Mouse (Mus musculus): ENCODE data around the gene Uxs1. TPM values are rescaled to one million over a fixed set of nuclear protein-coding genes. Genes with fewer than 3 reads are reported as not detected.

The Uxs1 gene
- polyA plus RNA-seq, 1 experiment = 16.3 TPM

GRCm38 (mm10) chr1:43754448-43755312 lies 72.9 kb downstream of the Uxs1 start:
- H3K27ac ChIP-seq (ENCODE audit: insufficient read depth, low read depth, low read length) = no peak overlapping the region
- peaks cover 3% of the 10 kb centered on the region for H3K4me1 ChIP-seq (ENCODE audit: control insufficient read depth, insufficient read depth, low read length)
- no peak overlapping the region for H3K4me3 ChIP-seq (ENCODE audit: insufficient read depth, low read length)
- TF ChIP-seq CTCF (IDR thresholded peaks at IDR 0.05; ENCODE audit: low read depth, low read length) = no peak
- TF ChIP-seq POLR2A (IDR thresholded peaks at IDR 0.05; ENCODE audit: borderline replicate concordance, low read depth, low read length) = no peak

GRCm38 (mm10) chr1:43738519-43738894 lies 89.1 kb downstream of the Uxs1 start:
- no peak overlapping the region for H3K27ac ChIP-seq (ENCODE audit: insufficient read depth, low read depth, low read length)
- H3K4me3 ChIP-seq (ENCODE audit: insufficient read depth, low read length) = no peak overlapping the region
- H3K4me1 ChIP-seq (ENCODE audit: control insufficient read depth, insufficient read depth, low read length) = no peaks in the 10 kb centered on the region
- TF ChIP-seq CTCF (IDR thresholded peaks at IDR 0.05; ENCODE audit: low read depth, low read length) (no peak), POLR2A (IDR thresholded peaks at IDR 0.05; ENCODE audit: borderline replicate concordance, low read depth, low read length) (no peak)

GRCm38 (mm10) chr1:43737812-43738518 lies 89.6 kb downstream of the Uxs1 start:
- TF ChIP-seq CTCF (IDR thresholded peaks at IDR 0.05; ENCODE audit: low read depth, low read length) (no peak), POLR2A (IDR thresholded peaks at IDR 0.05; ENCODE audit: borderline replicate concordance, low read depth, low read length) (no peak)
- H3K4me1 ChIP-seq (ENCODE audit: control insufficient read depth, insufficient read depth, low read length) = no peaks in the 10 kb centered on the region
- no peak overlapping the region for H3K27ac ChIP-seq (ENCODE audit: insufficient read depth, low read depth, low read length)
- no peak overlapping the region for H3K4me3 ChIP-seq (ENCODE audit: insufficient read depth, low read length)

- TF ChIP-seq CTCF (IDR thresholded peaks at IDR 0.05; ENCODE audit: low read depth, low read length) (no peak), POLR2A (IDR thresholded peaks at IDR 0.05; ENCODE audit: borderline replicate concordance, low read depth, low read length) (no peak)
- H3K4me3 ChIP-seq (ENCODE audit: insufficient read depth, low read length) = no peak overlapping the region
- H3K27ac ChIP-seq (ENCODE audit: insufficient read depth, low read depth, low read length) = no peak overlapping the region
Measured at GRCm38 (mm10) chr1:43732657-43733056, 94.9 kb downstream of the Uxs1 start.

GRCm38 (mm10) chr1:43732100-43732499 lies 95.5 kb downstream of the Uxs1 start:
- H3K4me1 ChIP-seq (ENCODE audit: control insufficient read depth, insufficient read depth, low read length) = no peaks in the 10 kb centered on the region
- H3K27ac ChIP-seq (ENCODE audit: insufficient read depth, low read depth, low read length) = no peak overlapping the region
- H3K4me3 ChIP-seq (ENCODE audit: insufficient read depth, low read length) = no peak overlapping the region
- no peak for TF ChIP-seq POLR2A (IDR thresholded peaks at IDR 0.05; ENCODE audit: borderline replicate concordance, low read depth, low read length)
- TF ChIP-seq CTCF (IDR thresholded peaks at IDR 0.05; ENCODE audit: low read depth, low read length) = no peak

More at GRCm38 (mm10) chr1:43732657-43733056, 94.9 kb downstream of the Uxs1 start:
- H3K4me1 ChIP-seq (ENCODE audit: control insufficient read depth, insufficient read depth, low read length) = no peaks in the 10 kb centered on the region

GRCm38 (mm10) chr1:43730491-43730924 lies 97.1 kb downstream of the Uxs1 start, which contains the start of gene 1500015O10Rik:
Gene 1500015O10Rik, plus strand, starts transcription at chr1:43730602.
- Histone ChIP-seq H3K4me3 (ENCODE audit: insufficient read depth, low read length) (no peak within 1 kb of the TSS), H3K4me1 (ENCODE audit: control insufficient read depth, insufficient read depth, low read length) (no peaks in the 10 kb centered on the region), H3K27ac (ENCODE audit: insufficient read depth, low read depth, low read length) (no peak within 1 kb of the TSS)
- TF ChIP-seq CTCF (IDR thresholded peaks at IDR 0.05; ENCODE audit: low read depth, low read length) (no peak), POLR2A (IDR thresholded peaks at IDR 0.05; ENCODE audit: borderline replicate concordance, low read depth, low read length) (no peak)

- no peak for TF ChIP-seq POLR2A (IDR thresholded peaks at IDR 0.05; ENCODE audit: borderline replicate concordance, low read depth, low read length)
- TF ChIP-seq CTCF (IDR thresholded peaks at IDR 0.05; ENCODE audit: low read depth, low read length) = no peak
- H3K27ac ChIP-seq (ENCODE audit: insufficient read depth, low read depth, low read length) = no peak overlapping the region
- H3K4me3 ChIP-seq (ENCODE audit: insufficient read depth, low read length) = no peak overlapping the region
- no peaks in the 10 kb centered on the region for H3K4me1 ChIP-seq (ENCODE audit: control insufficient read depth, insufficient read depth, low read length)
Measured at GRCm38 (mm10) chr1:43722459-43722858, 105.1 kb downstream of the Uxs1 start.

GRCm38 (mm10) chr1:43718793-43719192 lies 108.8 kb downstream of the Uxs1 start:
- TF ChIP-seq POLR2A (IDR thresholded peaks at IDR 0.05; ENCODE audit: borderline replicate concordance, low read depth, low read length) = no peak
- TF ChIP-seq CTCF (IDR thresholded peaks at IDR 0.05; ENCODE audit: low read depth, low read length) = no peak
- H3K27ac ChIP-seq (ENCODE audit: insufficient read depth, low read depth, low read length) = no peak overlapping the region
- H3K4me3 ChIP-seq (ENCODE audit: insufficient read depth, low read length) = no peak overlapping the region
- no peaks in the 10 kb centered on the region for H3K4me1 ChIP-seq (ENCODE audit: control insufficient read depth, insufficient read depth, low read length)

GRCm38 (mm10) chr1:43717967-43718366 lies 109.6 kb downstream of the Uxs1 start:
- H3K4me3 ChIP-seq (ENCODE audit: insufficient read depth, low read length) = no peak overlapping the region
- H3K4me1 ChIP-seq (ENCODE audit: control insufficient read depth, insufficient read depth, low read length) = no peaks in the 10 kb centered on the region
- no peak for TF ChIP-seq CTCF (IDR thresholded peaks at IDR 0.05; ENCODE audit: low read depth, low read length)
- no peak for TF ChIP-seq POLR2A (IDR thresholded peaks at IDR 0.05; ENCODE audit: borderline replicate concordance, low read depth, low read length)
- H3K27ac ChIP-seq (ENCODE audit: insufficient read depth, low read depth, low read length) = no peak overlapping the region

GRCm38 (mm10) chr1:43714841-43715240 lies 112.8 kb downstream of the Uxs1 start:
- no peak for TF ChIP-seq CTCF (IDR thresholded peaks at IDR 0.05; ENCODE audit: low read depth, low read length)
- TF ChIP-seq POLR2A (IDR thresholded peaks at IDR 0.05; ENCODE audit: borderline replicate concordance, low read depth, low read length) = no peak
- H3K27ac ChIP-seq (ENCODE audit: insufficient read depth, low read depth, low read length) = no peak overlapping the region
- H3K4me1 ChIP-seq (ENCODE audit: control insufficient read depth, insufficient read depth, low read length) = no peaks in the 10 kb centered on the region

More at GRCm38 (mm10) chr1:43714841-43715240, 112.8 kb downstream of the Uxs1 start:
- H3K4me3 ChIP-seq (ENCODE audit: insufficient read depth, low read length) = no peak overlapping the region
